Mouse (Mus musculus) forebrain, embryonic 11.5 days (tissue): ENCODE results near the gene Thsd4. TPM values are rescaled to one million over a fixed set of nuclear protein-coding genes. Genes with fewer than 3 reads are reported as not detected.
A peak's percentile ranks its signal among the peaks of the same experiment; 100 is the strongest.

Source experiments
- ATAC-seq: fragments of 200-750 bp; cut with Nextera tagmentation; replicated peaks from 2 replicates; pipeline ENCODE4 v1.8.0; 2017; ENCODE audit warnings: moderate TSS enrichment; ENCODE audit not compliant: low FRiP score
- DNase-seq: peaks from one replicate; pipeline ENCODE4 v3.0.0-alpha.2; 2017; ENCODE audit warnings: low spot score
- H3K27ac ChIP-seq: fragments of 300-500 bp; sonication (generic); 2 replicates; pipeline ENCODE4 v1.5.1; 2014; ENCODE audit warnings: low read depth, low read length
- H3K27me3 ChIP-seq: fragments of 300-500 bp; sonication (generic); 2 replicates; pipeline ENCODE4 v1.6.1; 2014; ENCODE audit warnings: mild to moderate bottlenecking, low read length, mixed read lengths; ENCODE audit not compliant: control insufficient read depth, insufficient read depth
- H3K36me3 ChIP-seq: fragments of 300-500 bp; sonication (generic); 2 replicates; pipeline ENCODE4 v1.6.1; 2014; ENCODE audit warnings: mild to moderate bottlenecking, low read length, moderate library complexity, mixed read lengths; ENCODE audit not compliant: control insufficient read depth, insufficient read depth
- H3K4me1 ChIP-seq: fragments of 300-500 bp; sonication (generic); replicated peaks from 2 replicates; pipeline ENCODE4 v1.6.1; 2014; ENCODE audit warnings: low read length, mixed read lengths; ENCODE audit not compliant: control insufficient read depth, insufficient read depth
- H3K4me2 ChIP-seq: fragments of 300-500 bp; sonication (generic); 2 replicates; pipeline ENCODE4 v1.6.1; 2014; ENCODE audit warnings: low read depth, mild to moderate bottlenecking, low read length, moderate library complexity, mixed read lengths; ENCODE audit not compliant: severe bottlenecking
- H3K4me3 ChIP-seq: fragments of 300-500 bp; sonication (generic); 2 replicates; pipeline ENCODE4 v1.5.1; 2014; ENCODE audit warnings: low read depth, low read length
- H3K9ac ChIP-seq: fragments of 300-500 bp; sonication (generic); 2 replicates; pipeline ENCODE4 v1.6.1; 2014; ENCODE audit warnings: low read length
- H3K9me3 ChIP-seq: fragments of 300-500 bp; sonication (generic); 2 replicates; pipeline ENCODE4 v1.6.1; 2016; ENCODE audit warnings: low read length, mixed read lengths; ENCODE audit not compliant: control insufficient read depth
- WGBS: fragments of 180-500 bp; shearing (Covaris S2); extraction: QIAGEN DNeasy Blood & Tissue Kit; methylation state at CpG from one replicate; pipeline ENCODE4 v1.1.7; 2014; 5-methylcytosine and 5-hydroxymethylcytosine counted together
- polyA plus RNA-seq: library from polyadenylated mRNA; unstranded; fragments of >200 nt; fragmentation: Nextera tagmentation; extraction: Ambion mirVana; gene quantifications from 2 replicates; pipeline ENCODE4 v1.2.1, GENCODE M21; 2014

Thsd4 gene
- polyA plus RNA-seq, 1 experiment from 2014 or later: 4.6 TPM

- no peak overlapping the region for H3K4me2 ChIP-seq
- no peaks in the 10 kb centered on the region for H3K4me1 ChIP-seq
- H3K9ac ChIP-seq: no peak overlapping the region
- H3K27me3 ChIP-seq: no peaks in the 10 kb centered on the region
- no peak for DNase-seq
- ATAC-seq: no peak
- 80% methylated on average over 4 of the region's 4 CpGs for WGBS
- no peaks in the 10 kb centered on the region for H3K36me3 ChIP-seq
- no peak overlapping the region for H3K4me3 ChIP-seq
- no peak overlapping the region for H3K27ac ChIP-seq
- H3K9me3 ChIP-seq: no peaks in the 10 kb centered on the region
Measured at GRCm38 (mm10) chr9:60482165-60482564, 39.7 kb downstream of the Thsd4 start.

- peak; percentile 23 for DNase-seq
- no peak overlapping the region for H3K4me3 ChIP-seq
- no peak for ATAC-seq
- H3K36me3 ChIP-seq: no peaks in the 10 kb centered on the region
- no peak overlapping the region for H3K27ac ChIP-seq
- no peaks in the 10 kb centered on the region for H3K9me3 ChIP-seq
- no peak overlapping the region for H3K9ac ChIP-seq
- WGBS: 82% methylated on average over 3 of the region's 3 CpGs
- H3K4me2 ChIP-seq: no peak overlapping the region
- H3K4me1 ChIP-seq: no peaks in the 10 kb centered on the region
- no peaks in the 10 kb centered on the region for H3K27me3 ChIP-seq
Measured at GRCm38 (mm10) chr9:60480052-60480451, 41.8 kb downstream of the Thsd4 start.

DNA sequence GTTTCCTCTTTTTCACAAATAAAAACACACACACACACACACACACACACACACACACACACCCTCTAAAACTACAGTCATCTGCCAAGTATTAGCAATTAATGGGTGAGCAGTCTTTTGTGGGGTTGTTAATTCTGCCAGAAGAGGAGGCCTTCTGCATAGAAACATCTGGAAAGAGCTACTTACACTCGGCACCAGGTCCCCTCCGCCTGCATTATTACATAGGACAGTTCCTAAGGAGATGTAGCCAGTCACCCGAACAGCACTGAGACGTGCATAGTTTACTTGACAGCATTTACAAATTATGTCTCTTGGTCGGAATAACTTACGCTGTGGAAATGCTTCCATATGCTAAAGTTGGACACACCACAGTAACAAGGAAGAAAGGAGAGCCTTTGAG, 43.0 kb downstream of the Thsd4 start:
- no peak overlapping the region for H3K27ac ChIP-seq
- H3K4me2 ChIP-seq: no peak overlapping the region
- H3K4me3 ChIP-seq: no peak overlapping the region
- H3K9me3 ChIP-seq: no peaks in the 10 kb centered on the region
- no peaks in the 10 kb centered on the region for H3K4me1 ChIP-seq
- H3K9ac ChIP-seq: no peak overlapping the region
- 88% methylated on average over 6 of the region's 6 CpGs for WGBS
- no peak for ATAC-seq
- no peaks in the 10 kb centered on the region for H3K27me3 ChIP-seq
- DNase-seq: peak; percentile 16
- no peaks in the 10 kb centered on the region for H3K36me3 ChIP-seq

DNA sequence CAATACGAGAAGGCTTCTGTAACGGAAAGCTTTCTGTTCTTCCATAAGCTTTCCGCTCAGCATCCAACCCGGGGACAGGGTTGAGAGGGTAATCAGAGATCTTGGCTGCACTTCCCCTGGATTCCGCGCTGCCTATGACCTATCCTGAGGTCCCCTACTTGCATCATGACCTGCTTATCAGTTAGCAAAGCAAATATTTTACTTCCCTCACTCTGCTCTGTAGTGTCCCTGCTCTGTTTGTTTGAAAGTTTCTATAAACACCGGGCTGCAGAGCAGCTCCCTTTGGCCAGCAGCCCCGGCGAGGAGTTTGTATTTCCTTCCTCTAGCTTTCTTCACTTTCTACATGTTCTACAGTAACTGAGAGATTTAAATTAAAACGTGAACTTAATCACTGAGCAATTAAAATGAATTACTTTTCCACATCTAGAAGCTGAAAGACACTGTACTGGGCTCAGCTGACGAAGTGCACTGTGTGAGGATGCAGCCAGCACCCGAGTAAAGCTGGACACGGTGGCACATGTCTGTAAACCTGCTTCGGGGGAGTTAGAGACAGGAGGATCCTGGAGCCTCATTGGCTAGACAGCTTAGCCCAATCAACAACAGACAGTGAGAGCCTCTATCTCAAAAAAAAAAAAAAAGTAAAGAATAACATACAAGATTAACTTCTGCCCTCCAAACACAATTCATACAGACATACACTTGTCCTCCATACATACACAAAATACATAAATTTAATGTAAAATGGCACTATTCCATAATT, 43.7 kb downstream of the Thsd4 start:
- ATAC-seq: no peak
- no peak overlapping the region for H3K4me2 ChIP-seq
- no peaks in the 10 kb centered on the region for H3K9me3 ChIP-seq
- no peaks in the 10 kb centered on the region for H3K4me1 ChIP-seq
- H3K9ac ChIP-seq: no peak overlapping the region
- WGBS: 83% methylated on average over 14 of the region's 14 CpGs
- DNase-seq: peak; percentile 34
- no peaks in the 10 kb centered on the region for H3K27me3 ChIP-seq
- no peak overlapping the region for H3K27ac ChIP-seq
- H3K36me3 ChIP-seq: no peaks in the 10 kb centered on the region
- H3K4me3 ChIP-seq: no peak overlapping the region

DNA sequence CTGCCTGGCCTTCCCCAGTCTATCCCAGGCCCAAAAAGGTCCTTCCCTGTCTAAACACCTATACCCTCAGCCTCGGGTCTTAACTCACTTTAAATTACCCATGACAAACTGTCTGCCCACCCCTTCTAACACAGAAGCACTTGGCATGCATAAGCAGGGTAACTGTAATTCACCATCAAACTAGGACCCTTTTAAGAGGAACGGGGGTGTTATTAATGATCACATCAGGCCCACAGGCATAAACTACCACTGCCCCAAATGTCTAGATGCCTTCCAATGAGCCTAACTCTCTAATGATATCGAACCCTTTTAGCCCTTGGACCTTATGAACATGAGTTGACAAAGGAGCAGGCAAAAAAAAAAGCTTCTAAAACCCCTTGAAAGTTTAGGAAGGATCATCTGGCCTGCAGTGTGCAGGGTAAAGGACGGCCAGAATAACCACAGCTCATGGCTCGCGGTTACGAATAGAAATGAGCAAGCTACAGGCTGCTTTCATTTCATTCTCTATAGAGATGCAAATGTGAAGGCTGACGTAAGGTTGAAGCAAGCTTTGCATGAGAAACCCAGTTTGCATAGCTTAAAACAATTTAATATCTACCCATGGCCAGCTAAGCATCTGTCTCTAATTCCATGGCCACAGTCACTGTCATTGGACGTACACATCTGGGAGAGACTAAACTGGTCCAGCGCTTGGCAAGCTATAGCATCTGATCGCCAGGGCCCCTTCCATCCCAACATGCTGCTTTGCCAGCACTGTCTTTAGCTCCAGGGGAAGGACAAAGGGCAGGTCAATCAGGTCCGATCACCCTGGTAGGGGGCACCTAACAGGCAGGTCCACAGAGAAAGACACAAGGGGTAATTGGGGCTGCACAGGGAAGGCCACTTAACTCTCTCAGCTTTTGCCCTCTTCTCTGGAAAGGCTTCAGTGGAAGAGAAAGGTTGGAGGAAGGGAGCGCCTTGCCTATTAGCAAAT, 61.5 kb downstream of the Thsd4 start:
- DNase-seq: peak; percentile 56
- Histone ChIP-seq H3K4me2 (peak overlapping the region; percentile 15; the same call in 1 of the 2 replicates), H3K9ac (no peak overlapping the region; the same call in 1 of the 2 replicates), H3K4me1 (peaks cover 20% of the 10 kb centered on the region), H3K27me3 (no peaks in the 10 kb centered on the region), H3K27ac (peak overlapping the region; percentile 84), H3K4me3 (no peak overlapping the region), H3K9me3 (no peaks in the 10 kb centered on the region), H3K36me3 (no peaks in the 10 kb centered on the region)
- ATAC-seq: peak; percentile 78
- 37% methylated on average over 13 of the region's 13 CpGs for WGBS

DNA sequence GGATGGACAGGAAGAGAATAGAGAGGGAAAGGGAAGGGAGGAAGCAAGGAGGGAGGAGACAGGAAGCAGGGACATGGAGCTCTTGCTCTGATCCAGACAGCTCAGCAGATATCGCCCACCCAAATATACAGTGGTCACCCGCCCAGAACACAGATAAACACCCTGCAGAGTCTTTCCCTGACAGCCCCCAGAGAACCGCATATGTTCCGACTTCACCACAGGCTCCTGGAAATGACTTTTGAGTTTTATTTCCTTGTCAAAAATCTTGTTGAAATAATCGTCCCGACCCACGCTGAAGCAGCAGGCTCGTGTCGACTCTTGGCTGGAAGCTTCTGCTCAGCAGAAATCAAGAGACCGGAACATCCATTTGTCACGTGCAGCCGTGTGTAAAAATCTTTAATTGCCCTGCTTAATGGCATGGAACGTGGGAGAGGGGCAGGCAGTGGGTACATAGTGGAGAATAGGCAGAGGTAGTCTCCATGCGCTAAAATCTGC, 63.3 kb downstream of the Thsd4 start:
- Histone ChIP-seq H3K36me3 (no peaks in the 10 kb centered on the region), H3K9me3 (no peaks in the 10 kb centered on the region), H3K9ac (no peak overlapping the region), H3K4me1 (peaks cover 20% of the 10 kb centered on the region), H3K4me2 (peak overlapping the region; percentile 5; the same call in 1 of the 2 replicates), H3K27me3 (no peaks in the 10 kb centered on the region), H3K4me3 (no peak overlapping the region), H3K27ac (no peak overlapping the region)
- ATAC-seq: no peak
- WGBS: 42% methylated on average over 14 of the region's 14 CpGs
- no peak for DNase-seq

- H3K27ac ChIP-seq: no peak overlapping the region
- H3K4me1 ChIP-seq: peaks cover 20% of the 10 kb centered on the region
- ATAC-seq: peak; percentile 78
- DNase-seq: peak; percentile 69
- WGBS: 23% methylated on average over 18 of the region's 18 CpGs
- H3K27me3 ChIP-seq: no peaks in the 10 kb centered on the region
- H3K9ac ChIP-seq: no peak overlapping the region
- no peaks in the 10 kb centered on the region for H3K9me3 ChIP-seq
- no peak overlapping the region for H3K4me3 ChIP-seq
- peak overlapping the region; percentile 5; the same call in 1 of the 2 replicates for H3K4me2 ChIP-seq
- H3K36me3 ChIP-seq: no peaks in the 10 kb centered on the region
Measured at GRCm38 (mm10) chr9:60457359-60458210, 64.3 kb downstream of the Thsd4 start.

DNA sequence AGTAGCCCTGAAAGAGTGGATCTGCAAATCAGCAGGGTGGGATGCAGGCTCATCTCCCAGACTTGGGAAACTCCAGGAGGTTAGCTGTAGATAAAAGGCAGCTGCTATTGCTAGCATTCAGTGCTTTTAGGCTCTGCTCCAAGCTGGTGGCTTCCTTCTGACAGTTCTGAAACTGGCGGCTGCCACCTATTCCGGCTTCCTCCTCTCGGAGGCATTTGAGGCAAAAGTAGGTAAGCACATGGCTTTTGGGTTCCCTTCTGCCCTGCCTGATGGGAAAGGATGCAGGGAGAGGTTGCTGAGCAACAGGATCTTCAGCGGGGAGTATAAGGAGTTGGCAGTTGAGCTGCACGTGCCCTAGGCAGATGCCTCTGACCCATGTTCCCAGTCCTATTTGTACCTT, 65.2 kb downstream of the Thsd4 start:
- Histone ChIP-seq H3K27me3 (no peaks in the 10 kb centered on the region), H3K4me2 (no peak overlapping the region), H3K4me3 (no peak overlapping the region), H3K9ac (no peak overlapping the region), H3K36me3 (no peaks in the 10 kb centered on the region), H3K27ac (no peak overlapping the region), H3K9me3 (no peaks in the 10 kb centered on the region), H3K4me1 (peaks cover 20% of the 10 kb centered on the region)
- no peak for ATAC-seq
- WGBS: 32% methylated on average over 5 of the region's 5 CpGs
- no peak for DNase-seq
